ENCODE assay signal across 8 mouse cellular contexts in genomic region chr4:134914864-134915209, GRCm38 (mm10). TPM values are rescaled to one million over a fixed set of nuclear protein-coding genes. Genes with fewer than 3 reads are reported as not detected.
DNase-seq lines count a peak whose midpoint lies in the region; ATAC-seq lines count a peak whose summit lies in the region.

Tmem50a (minus strand) TSS chr4:134915024.

- H3K4me3 ChIP-seq in intestine, embryonic 14.5 days (ENCODE audit: low read depth, low read length) = peak within 1 kb of the TSS; percentile 92

- H3K27me3 ChIP-seq in intestine, embryonic 14.5 days (replicated peaks; ENCODE audit: control insufficient read depth, insufficient read depth, low read length) = no peaks in the 10 kb centered on the region

- no peaks in the 10 kb centered on the region for H3K9me3 ChIP-seq in intestine, embryonic 14.5 days (ENCODE audit: control insufficient read depth, low read length)

- H3K27ac ChIP-seq in intestine, embryonic 14.5 days (ENCODE audit: low read depth) = peak within 1 kb of the TSS; percentile 86

- peak; percentile 91 for ATAC-seq in intestine, embryonic 14.5 days (replicated peaks; ENCODE audit: low FRiP score, low TSS enrichment, low read depth)
- peak; percentile 80 for ATAC-seq in megakaryocyte-erythroid progenitor cell, adult 5-6 weeks (replicated peaks; ENCODE audit: low FRiP score, low TSS enrichment, poor library complexity, severe bottlenecking)

- H3K36me3 ChIP-seq in intestine, embryonic 14.5 days (ENCODE audit: control insufficient read depth, insufficient read depth, low read length) = peaks cover 9% of the 10 kb centered on the region

- peak within 1 kb of the TSS; percentile 85 for H3K4me2 ChIP-seq in intestine, embryonic 14.5 days (ENCODE audit: low read length)

- DNase-seq in adrenal gland, adult 2 months = peak; percentile 97
- DNase-seq in embryo, embryonic 11 days = peak; percentile 96
- peak; percentile 91 for DNase-seq in gastrocnemius, postnatal 25 days
- DNase-seq in intestine, embryonic 14.5 days (ENCODE audit: low spot score) = peak; percentile 94
- DNase-seq in left cerebral cortex, postnatal 14 days (ENCODE audit: low spot score in 2 of 2) = peak; percentile 93
- DNase-seq in right cerebral cortex, postnatal 14 days = peak; percentile 92
- peak; percentile 97 for DNase-seq in urinary bladder, postnatal 25 days (ENCODE audit: low spot score)

- H3K4me1 ChIP-seq in intestine, embryonic 14.5 days (replicated peaks; ENCODE audit: control insufficient read depth, insufficient read depth, low read length) = peaks cover 9% of the 10 kb centered on the region

- intact Hi-C loops in left cerebral cortex, postnatal 14 days (cut with DNase I) = no loop called here

- H3K9ac ChIP-seq in intestine, embryonic 14.5 days (ENCODE audit: low read length) = peak within 1 kb of the TSS; percentile 90

- WGBS in intestine, embryonic 14.5 days = under 1% methylated on average over 25 of the region's 25 CpGs

RNA-seq across cellular contexts. Expression of gene Tmem50a, which starts in this region (rescaled TPM):
- total RNA-seq in adrenal gland, adult 2 months (2021) = 100 to 1,000 TPM; 231 to 336 TPM
- 150 and 191 TPM in 2 replicates for polyA plus RNA-seq in adrenal gland, adult 2 months (2012; rRNA removed)
- 10 to 100 TPM; 25.7 to 32.2 TPM for total RNA-seq in gastrocnemius, postnatal 25 days (2021)
- 152 and 159 TPM in 2 replicates for polyA plus RNA-seq in intestine, embryonic 14.5 days (2014; fragmentation: Nextera tagmentation; extraction: Ambion mirVana)
- 100 to 1,000 TPM; 125 to 129 TPM for total RNA-seq in left cerebral cortex, postnatal 14 days (2021)
- total RNA-seq in megakaryocyte-erythroid progenitor cell, adult 5-6 weeks (2014; fragmentation: Nextera tagmentation) = 82.2 and 101 TPM in 2 replicates
- total RNA-seq in megakaryocyte-erythroid progenitor cell, adult 5-6 weeks (2017) = 163 and 179 TPM in 2 replicates

Comparison
In these comparisons a context has a peak if more than half of its experiments do, and no peak if none do; other contexts are left out.
1. Peak in every context shown above with its lines: DNase-seq, ATAC-seq, H3K4me3 ChIP-seq and H3K27ac ChIP-seq.